8 mouse cellular contexts compared by ENCODE assay signal in the genomic region with DNA sequence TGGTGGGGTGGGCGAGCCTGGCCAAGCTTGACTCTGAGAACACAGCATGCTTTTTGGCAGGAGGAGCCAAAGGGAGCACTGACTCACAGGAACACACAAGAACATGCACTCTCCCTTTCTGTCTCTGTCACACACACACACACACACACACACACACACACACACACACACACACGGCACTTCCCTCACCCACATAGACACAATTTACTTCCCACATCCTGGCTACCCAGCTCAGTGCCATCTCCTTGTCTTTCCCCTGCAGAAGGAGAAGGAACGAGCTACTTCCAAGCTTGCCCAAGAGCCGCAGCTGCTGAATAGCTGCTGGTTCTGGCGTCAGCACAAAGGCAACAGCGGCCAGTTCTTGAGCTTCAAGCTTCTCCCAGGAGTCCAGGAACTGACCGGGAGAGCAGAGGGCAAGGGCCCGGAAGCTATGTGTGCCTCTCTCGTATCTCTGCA.
DNase-seq lines count a peak whose midpoint lies in the region; ATAC-seq and TF ChIP-seq lines count a peak whose summit lies in the region.

No protein-coding gene starts in this region.

- DNase-seq in layer of hippocampus, adult 11-12 months (ENCODE audit: low spot score) = peak; percentile 63
- DNase-seq in layer of hippocampus, adult 9-10 months (ENCODE audit: low spot score) = no peak
- no peak for DNase-seq in heart, postnatal 0 days (ENCODE audit: low spot score)
- no peak for DNase-seq in limb, embryonic 11.5 days (ENCODE audit: low spot score)
- peak; percentile 44 to 64 for DNase-seq in right cerebral cortex, postnatal 36 days (ENCODE audit: low spot score in 2 of 2)
- no peak for DNase-seq in forebrain, embryonic 10.5 days (ENCODE audit: extremely low spot score, low spot score)
- DNase-seq in spleen, adult 18-20 months = no peak

- H3K27me3 ChIP-seq in embryonic facial prominence, embryonic 15.5 days = no peaks in the 10 kb centered on the region
- H3K27me3 ChIP-seq in heart, postnatal 0 days (ENCODE audit: control insufficient read depth, insufficient read depth, low read length) = no peaks in the 10 kb centered on the region
- H3K27me3 ChIP-seq in limb, embryonic 11.5 days (ENCODE audit: control insufficient read depth, insufficient read depth, low read length) = no peaks in the 10 kb centered on the region
- H3K27me3 ChIP-seq in forebrain, embryonic 10.5 days (ENCODE audit: poor library complexity, severe bottlenecking) = peaks cover 55% of the 10 kb centered on the region

- H3K9ac ChIP-seq in embryonic facial prominence, embryonic 15.5 days = no peak overlapping the region
- no peak overlapping the region for H3K9ac ChIP-seq in heart, postnatal 0 days (replicated peaks; ENCODE audit: low read depth, low read length)
- H3K9ac ChIP-seq in limb, embryonic 11.5 days (ENCODE audit: low read length) = no peak overlapping the region; the same call in 1 of the 2 replicates

- H3K4me1 ChIP-seq in embryonic facial prominence, embryonic 15.5 days = peaks cover 31% of the 10 kb centered on the region
- H3K4me1 ChIP-seq in heart, postnatal 0 days (ENCODE audit: control insufficient read depth, insufficient read depth) = peaks cover 38% of the 10 kb centered on the region
- peaks cover 25% of the 10 kb centered on the region for H3K4me1 ChIP-seq in limb, embryonic 11.5 days (ENCODE audit: control insufficient read depth, insufficient read depth, low read length)
- peaks cover 74% of the 10 kb centered on the region for H3K4me1 ChIP-seq in forebrain, embryonic 10.5 days

- no peak for TF ChIP-seq CTCF in heart, postnatal 0 days (IDR thresholded peaks at IDR 0.05; ENCODE audit: low read depth)

- H3K36me3 ChIP-seq in embryonic facial prominence, embryonic 15.5 days = no peaks in the 10 kb centered on the region
- peaks cover 14% of the 10 kb centered on the region for H3K36me3 ChIP-seq in heart, postnatal 0 days (replicated peaks; ENCODE audit: control insufficient read depth, insufficient read depth, low read length)
- H3K36me3 ChIP-seq in limb, embryonic 11.5 days (ENCODE audit: control insufficient read depth, insufficient read depth, low read length) = no peaks in the 10 kb centered on the region
- H3K36me3 ChIP-seq in forebrain, embryonic 10.5 days (replicated peaks) = no peaks in the 10 kb centered on the region

- no peak overlapping the region for H3K4me3 ChIP-seq in embryonic facial prominence, embryonic 15.5 days (replicated peaks)
- H3K4me3 ChIP-seq in heart, postnatal 0 days (ENCODE audit: low read depth, low read length) = no peak overlapping the region
- no peak overlapping the region for H3K4me3 ChIP-seq in limb, embryonic 11.5 days (ENCODE audit: low read depth, low read length)
- H3K4me3 ChIP-seq in forebrain, embryonic 10.5 days = no peak overlapping the region

- TF ChIP-seq EP300 in heart, postnatal 0 days (IDR thresholded peaks at IDR 0.05; ENCODE audit: low read depth) = no peak

- no peak overlapping the region for H3K4me2 ChIP-seq in embryonic facial prominence, embryonic 15.5 days (replicated peaks)
- H3K4me2 ChIP-seq in heart, postnatal 0 days (ENCODE audit: low read depth, low read length) = no peak overlapping the region
- no peak overlapping the region for H3K4me2 ChIP-seq in limb, embryonic 11.5 days (ENCODE audit: low read depth, severe bottlenecking)

- ATAC-seq in embryonic facial prominence, embryonic 15.5 days (ENCODE audit: insufficient number of reproducible peaks, low FRiP score, low TSS enrichment, low read depth) = no peak
- peak; percentile 10; the same call in 1 of the 2 replicates for ATAC-seq in heart, postnatal 0 days (ENCODE audit: insufficient read depth, low read depth)
- ATAC-seq in limb, embryonic 11.5 days (ENCODE audit: insufficient number of reproducible peaks, low FRiP score, low TSS enrichment, low read depth) = no peak

- WGBS in embryonic facial prominence, embryonic 15.5 days = 33% methylated on average over 9 of the region's 9 CpGs
- 30% methylated on average over 9 of the region's 9 CpGs for WGBS in heart, postnatal 0 days
- WGBS in limb, embryonic 11.5 days = 71% methylated on average over 9 of the region's 9 CpGs
- WGBS in forebrain, embryonic 10.5 days = 65% methylated on average over 9 of the region's 9 CpGs

- H3K9me3 ChIP-seq in embryonic facial prominence, embryonic 15.5 days (replicated peaks) = no peaks in the 10 kb centered on the region
- no peaks in the 10 kb centered on the region for H3K9me3 ChIP-seq in heart, postnatal 0 days (replicated peaks; ENCODE audit: control insufficient read depth, low read length)
- H3K9me3 ChIP-seq in limb, embryonic 11.5 days (ENCODE audit: control insufficient read depth, low read length) = no peaks in the 10 kb centered on the region
- H3K9me3 ChIP-seq in forebrain, embryonic 10.5 days = no peaks in the 10 kb centered on the region

- H3K27ac ChIP-seq in embryonic facial prominence, embryonic 15.5 days (replicated peaks) = 0 out of 2 replicates have a peak overlapping the region, but pooled peaks have one; percentile 35
- H3K27ac ChIP-seq in heart, postnatal 0 days (ENCODE audit: low read depth) = peak overlapping the region; percentile 68
- H3K27ac ChIP-seq in limb, embryonic 11.5 days (replicated peaks; ENCODE audit: low read depth, low read length) = 0 out of 2 replicates have a peak overlapping the region, but pooled peaks have one; percentile 8
- H3K27ac ChIP-seq in forebrain, embryonic 10.5 days = no peak overlapping the region

Comparison
In these comparisons a context has a peak if more than half of its experiments do, and no peak if none do; other contexts are left out.
1. DNase-seq: peak in layer of hippocampus, adult 11-12 months (single experiment) and right cerebral cortex, postnatal 36 days (2 of 2); none in layer of hippocampus, adult 9-10 months (single experiment), heart, postnatal 0 days (single experiment), limb, embryonic 11.5 days (single experiment), forebrain, embryonic 10.5 days (single experiment) and spleen, adult 18-20 months (0 of 2).